Mouse (Mus musculus) ovary, postnatal 36 days (tissue): ENCODE data around the gene Lmbrd1.
"Not testable (repeated sequence)": the region's sequence is repeated elsewhere in the genome, so short reads cannot be mapped to it uniquely, and the experiment has no call there.

ENCODE experiments used
- DNase-seq: peaks from one replicate; pipeline ENCODE4 v3.0.0; 2022; ENCODE audit warnings: low spot score, mixed read lengths

Lmbrd1 gene

DNA sequence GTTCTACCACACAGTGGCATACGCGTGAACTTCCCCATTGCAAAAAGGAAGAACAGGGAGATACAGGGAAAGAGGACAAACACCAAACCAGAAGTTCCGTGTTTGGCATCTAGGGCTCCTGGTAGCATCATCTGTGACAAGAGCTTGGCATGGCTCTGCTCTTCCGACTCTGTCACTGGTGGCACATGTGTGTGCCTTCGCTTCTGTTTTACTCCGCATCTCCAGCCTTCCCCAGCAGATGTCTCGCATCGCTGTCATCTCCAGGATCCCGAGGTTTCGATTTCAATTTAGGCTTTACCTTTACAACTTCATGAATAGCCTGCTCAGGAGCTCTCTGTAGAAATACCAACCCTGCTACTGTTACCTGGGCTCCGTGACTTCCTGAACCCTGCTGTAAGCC lies 51.4 kb downstream of the Lmbrd1 start:
- DNase-seq: no peak

DNA sequence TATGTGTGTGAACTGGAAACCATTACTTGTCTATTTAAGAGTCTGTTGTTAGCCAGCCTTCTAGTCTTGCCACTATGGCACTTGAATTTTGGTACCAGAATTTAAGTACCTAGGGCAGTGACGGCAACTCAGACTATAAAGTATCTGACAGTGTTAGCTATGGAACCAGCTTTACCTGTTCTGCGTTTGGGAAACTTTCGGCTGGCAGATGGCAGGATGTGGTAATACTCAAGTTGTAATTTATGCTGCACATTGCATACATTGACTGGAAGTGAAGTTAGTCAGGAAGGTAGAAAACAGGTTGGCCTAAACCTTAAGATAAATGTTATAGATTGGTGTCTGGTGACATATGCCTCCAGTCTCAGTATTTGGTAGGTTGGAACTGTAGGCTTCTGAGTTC lies 53.9 kb downstream of the Lmbrd1 start:
- no peak for DNase-seq

DNA sequence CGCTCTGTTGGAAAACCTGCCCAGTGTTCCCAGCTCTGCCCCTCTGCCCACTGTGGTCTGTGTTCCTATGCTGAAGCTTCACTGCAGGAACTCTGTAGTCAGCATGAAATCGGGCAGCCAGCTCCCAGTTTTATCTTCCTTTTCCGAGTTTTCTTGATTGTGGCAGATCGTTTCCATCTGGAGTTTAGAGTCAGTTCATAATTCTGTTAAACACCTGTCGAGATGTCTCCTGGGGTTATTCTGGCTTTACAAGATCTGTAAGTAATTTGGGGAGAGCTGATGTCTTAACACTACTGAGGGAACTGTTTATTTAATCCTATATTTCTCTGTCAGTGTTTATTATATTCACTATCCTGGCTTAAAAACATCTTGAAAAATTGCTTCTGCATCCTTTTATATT lies 56.4 kb downstream of the Lmbrd1 start:
- DNase-seq: no peak

DNA sequence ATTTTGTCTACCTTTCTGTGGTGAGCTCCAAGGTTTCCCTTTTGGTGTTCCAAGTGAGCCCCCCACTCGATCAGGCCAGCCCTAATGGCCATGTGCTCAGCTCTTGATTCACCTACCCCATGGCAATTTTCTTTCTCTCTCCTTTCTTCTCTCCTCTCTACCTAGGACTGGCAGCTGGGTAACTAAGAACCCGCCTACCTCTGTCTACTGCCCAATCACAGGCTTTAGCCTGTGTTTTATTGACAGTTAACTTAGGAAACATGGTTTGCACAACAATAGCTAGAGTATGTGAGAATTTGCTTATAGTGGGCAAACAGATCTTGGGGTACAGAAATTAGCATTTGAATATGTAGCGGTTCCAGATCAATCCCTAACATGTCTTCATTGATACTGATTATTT lies 62.5 kb downstream of the Lmbrd1 start:
- DNase-seq: no peak

DNA sequence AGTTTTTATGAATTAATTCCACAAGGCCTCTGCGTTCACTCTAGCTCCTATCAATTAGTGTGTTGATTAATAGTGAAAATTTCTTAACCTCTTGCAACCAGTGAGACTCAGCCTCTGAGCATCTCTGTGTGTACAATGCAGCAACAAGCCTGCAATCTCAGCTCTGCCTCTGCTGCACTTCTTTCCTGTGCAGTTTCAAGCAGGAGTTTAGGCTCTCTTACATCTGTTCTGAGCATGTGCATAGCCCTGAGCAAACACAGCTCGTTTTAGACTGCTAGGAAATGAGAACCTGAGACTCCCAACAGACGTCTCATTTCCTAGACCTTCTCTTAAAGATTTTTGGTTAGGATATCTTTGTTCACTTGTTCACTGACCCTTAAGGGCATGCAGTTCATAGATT lies 63.1 kb downstream of the Lmbrd1 start:
- DNase-seq: no peak

DNA sequence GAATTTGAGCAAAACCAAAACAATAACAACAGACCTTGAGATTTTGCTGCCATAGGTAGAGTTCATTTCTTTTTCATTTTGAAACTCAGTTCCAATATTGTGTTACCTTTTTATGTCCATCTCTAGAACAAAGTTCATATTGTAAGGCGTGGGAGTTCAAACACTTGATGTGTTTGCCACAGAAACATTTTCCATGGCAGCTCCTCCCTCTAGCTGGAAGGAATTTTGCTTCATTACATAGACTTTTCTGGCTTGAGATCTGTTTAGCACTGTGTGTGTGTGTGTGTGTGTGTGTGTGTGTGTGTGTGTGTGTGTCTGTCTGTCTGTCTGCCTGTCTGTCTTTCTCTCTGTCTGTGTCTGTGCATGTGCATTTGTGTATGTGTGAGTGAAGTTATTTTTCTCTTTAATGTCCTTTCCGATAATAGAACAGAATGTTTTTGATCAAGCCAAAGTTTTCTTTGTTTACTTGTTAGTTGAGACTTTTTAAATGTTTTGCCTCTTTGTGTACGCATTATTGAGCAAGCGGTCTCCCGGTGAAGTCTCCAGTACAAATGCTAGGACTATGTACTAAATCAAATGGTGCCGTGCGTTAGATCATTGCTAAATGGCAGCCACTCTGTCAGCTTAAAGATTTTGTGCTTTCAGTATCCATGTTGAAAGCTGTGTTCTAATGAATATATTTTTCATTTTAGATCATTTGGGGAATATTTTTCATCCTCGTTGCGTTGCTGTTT lies 64.9 kb downstream of the Lmbrd1 start:
- DNase-seq: no peak

DNA sequence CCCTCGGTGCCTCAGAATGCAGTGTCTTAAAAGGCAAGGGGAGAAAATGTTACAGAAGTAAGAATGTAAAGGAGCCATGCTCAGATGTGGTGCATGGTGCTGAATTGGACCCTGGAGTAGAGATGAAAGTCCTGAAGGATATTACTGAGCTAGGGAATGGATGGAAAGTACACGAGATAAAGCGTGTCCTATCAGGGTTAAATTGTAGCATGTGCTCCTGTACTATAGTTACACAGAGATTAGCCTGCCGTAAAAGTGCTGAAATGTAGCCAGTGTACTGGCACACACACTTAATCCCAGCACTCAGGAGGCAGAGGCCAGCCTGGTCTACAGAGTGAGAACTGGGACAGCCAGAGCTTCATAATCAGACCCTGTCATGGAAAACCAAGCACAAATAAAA lies 74.3 kb downstream of the Lmbrd1 start:
- no peak for DNase-seq

DNA sequence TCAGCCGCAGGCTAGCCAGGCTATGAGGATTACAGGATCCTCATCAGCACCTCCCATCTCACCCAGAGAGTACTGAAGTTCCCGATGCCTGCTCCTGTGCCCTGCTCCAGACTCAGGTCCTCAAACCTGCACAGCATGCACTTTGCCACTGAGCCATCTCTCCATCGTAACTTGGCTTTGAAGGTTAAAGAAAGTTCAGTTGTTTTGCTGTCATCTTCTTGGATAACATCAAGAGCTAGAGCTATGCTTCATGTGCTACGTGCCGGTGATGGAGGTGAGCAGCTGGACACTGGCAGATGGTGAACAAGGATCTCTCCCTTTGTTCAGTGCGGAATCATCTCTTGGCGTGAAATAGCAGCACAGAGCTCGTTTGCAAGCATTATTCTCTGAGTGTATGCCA lies 80.1 kb downstream of the Lmbrd1 start:
- no peak for DNase-seq

DNA sequence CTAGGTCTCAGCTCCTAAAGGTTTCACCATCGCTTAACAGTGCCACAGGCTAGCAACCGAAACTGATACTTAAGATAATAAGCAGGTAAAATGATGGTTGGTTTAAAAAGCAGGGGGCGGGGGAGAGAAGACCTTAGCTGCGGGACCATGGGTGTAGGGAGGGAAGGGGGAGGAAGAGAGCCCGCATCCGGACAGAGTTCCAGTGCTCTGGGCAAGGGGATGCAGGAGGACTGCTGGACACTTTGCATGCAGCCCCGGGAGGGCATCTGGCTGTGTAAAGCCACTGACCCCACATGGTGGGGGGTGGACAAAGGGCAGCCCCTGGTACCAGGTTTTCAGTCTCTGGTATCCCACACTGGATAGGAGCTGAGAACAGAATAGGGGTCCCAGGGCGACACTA lies 88.0 kb downstream of the Lmbrd1 start:
- DNase-seq: no peak

DNA sequence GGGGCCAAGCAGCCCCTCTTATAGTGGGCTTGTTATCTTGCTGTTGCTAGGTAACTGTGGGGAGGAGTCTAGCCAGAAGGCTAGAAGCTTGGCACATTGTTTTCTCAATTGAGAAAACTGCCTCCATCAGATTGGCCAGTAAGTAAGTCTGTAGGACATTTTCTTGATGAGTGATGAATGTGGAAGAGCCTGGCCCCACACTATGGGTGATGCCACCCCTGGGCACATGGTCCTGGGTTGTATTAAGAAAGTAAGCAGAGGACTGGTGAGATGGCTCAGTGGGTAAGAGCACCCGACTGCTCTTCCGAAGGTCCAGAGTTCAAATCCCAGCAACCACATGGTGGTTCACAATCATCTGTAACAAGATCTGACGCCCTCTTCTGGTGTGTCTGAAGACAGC lies 88.8 kb downstream of the Lmbrd1 start:
- not testable (repeated sequence) for DNase-seq

DNA sequence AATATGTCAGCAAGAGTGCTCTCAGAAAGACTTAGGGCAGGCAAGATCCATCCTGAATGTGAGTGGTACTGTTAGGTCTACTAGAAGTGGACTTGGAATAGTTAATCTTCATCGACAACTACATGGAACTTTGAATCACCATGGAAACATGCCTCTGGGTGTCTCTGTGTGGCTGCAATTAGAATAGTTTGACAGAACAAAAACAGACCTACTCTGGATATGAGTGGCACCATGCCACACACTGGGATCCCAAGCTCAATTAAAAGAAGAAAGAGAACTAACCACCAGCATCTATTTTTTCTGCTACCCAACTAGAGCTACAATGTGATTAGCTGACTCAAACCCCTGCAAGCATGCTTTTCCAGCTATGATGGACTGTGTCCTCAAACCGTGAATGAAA lies 95.2 kb downstream of the Lmbrd1 start:
- DNase-seq: no peak

DNA sequence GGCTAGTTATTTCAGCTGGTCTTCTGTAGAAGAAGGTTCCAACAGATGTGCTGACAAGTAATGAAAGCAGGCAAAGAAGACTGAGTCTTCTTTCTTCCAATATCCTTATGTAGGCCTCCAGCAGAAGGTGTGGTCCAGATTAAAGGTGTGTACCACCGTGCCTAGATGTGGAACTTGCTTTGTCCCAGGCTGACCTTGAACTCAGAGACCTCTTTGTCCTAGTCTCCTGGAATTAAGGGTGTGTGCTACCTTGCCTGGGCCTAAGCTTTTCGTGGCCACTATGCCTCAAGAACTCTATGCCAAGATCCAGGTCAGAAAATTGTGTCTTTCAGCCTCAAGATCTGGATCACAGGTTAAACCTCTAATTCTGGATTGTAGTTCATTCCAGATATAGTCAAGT lies 98.1 kb downstream of the Lmbrd1 start:
- no peak for DNase-seq

DNA sequence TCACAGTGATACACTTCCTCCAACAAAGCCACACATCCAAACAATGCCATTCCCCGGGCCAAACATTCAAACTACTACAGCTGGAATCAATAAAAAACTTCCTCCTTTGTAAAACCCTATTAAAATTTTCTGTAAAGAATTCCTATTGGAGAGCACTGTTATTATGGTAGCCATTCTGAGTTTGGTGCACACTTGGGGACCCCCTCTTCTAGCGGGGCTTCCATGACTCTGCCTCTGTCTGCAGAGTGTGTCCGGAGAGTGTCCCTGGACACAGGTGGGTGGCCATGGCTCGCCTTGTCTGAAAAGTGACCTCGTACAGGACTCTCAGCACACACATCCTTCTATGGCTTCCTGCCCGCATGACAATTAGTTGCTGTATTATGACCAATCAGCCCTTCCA lies 114.7 kb downstream of the Lmbrd1 start:
- no peak for DNase-seq

DNA sequence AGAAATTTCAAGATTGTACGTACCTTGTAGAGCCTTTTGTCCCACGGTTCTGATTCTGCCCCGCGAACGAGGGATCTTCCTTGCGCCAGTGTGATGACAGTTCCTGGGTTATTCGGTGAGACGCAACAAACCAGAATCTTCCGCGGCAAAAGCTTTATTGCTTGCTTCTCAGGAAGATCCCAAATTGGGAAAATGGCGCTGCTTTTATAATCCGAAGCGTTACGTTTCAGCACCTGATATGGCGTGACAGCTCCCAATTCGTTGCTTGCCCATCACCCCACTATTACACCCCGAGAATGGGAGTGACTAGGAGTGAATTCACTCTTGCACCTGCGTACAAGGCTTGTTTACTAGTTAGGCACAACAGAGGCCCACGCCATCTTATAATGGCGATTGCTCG lies 129.5 kb downstream of the Lmbrd1 start:
- not testable (repeated sequence) for DNase-seq
